Mouse (Mus musculus) neural tube, embryonic 14.5 days (tissue): ENCODE measurements around the gene Uba5. TPM values are rescaled to one million over a fixed set of nuclear protein-coding genes. Genes with fewer than 3 reads are reported as not detected.
A peak's percentile ranks its signal among the peaks of the same experiment; 100 is the strongest.

ENCODE experiments used
- ATAC-seq: fragments of 200-750 bp; cut with Nextera tagmentation; 2 replicates; pipeline ENCODE4 v1.8.0; 2017; ENCODE audit warnings: low read depth, mild to moderate bottlenecking, moderate TSS enrichment, moderate library complexity
- H3K27ac ChIP-seq: fragments of 300-500 bp; sonication (generic); 2 replicates; pipeline ENCODE4 v1.5.1; 2014; ENCODE audit warnings: low read depth, mild to moderate bottlenecking, control low read depth, low read length, moderate library complexity, mixed read lengths
- H3K27me3 ChIP-seq: fragments of 300-500 bp; sonication (generic); 2 replicates; pipeline ENCODE4 v1.6.1; 2014; ENCODE audit warnings: low read length; ENCODE audit not compliant: control insufficient read depth, insufficient read depth
- H3K36me3 ChIP-seq: fragments of 300-500 bp; sonication (generic); 2 replicates; pipeline ENCODE4 v1.6.1; 2014; ENCODE audit warnings: low read length, mixed read lengths; ENCODE audit not compliant: control insufficient read depth, insufficient read depth
- H3K4me1 ChIP-seq: fragments of 300-500 bp; sonication (generic); 2 replicates; pipeline ENCODE4 v1.6.1; 2014; ENCODE audit warnings: low read length; ENCODE audit not compliant: control insufficient read depth, insufficient read depth
- H3K4me2 ChIP-seq: fragments of 300-500 bp; sonication (generic); 2 replicates; pipeline ENCODE4 v1.6.1; 2014; ENCODE audit warnings: mild to moderate bottlenecking, low read depth, low read length, control low read depth
- H3K4me3 ChIP-seq: fragments of 300-500 bp; sonication (generic); 2 replicates; pipeline ENCODE4 v1.5.1; 2014; ENCODE audit warnings: low read depth, low read length, control low read depth, mixed read lengths
- H3K9ac ChIP-seq: fragments of 300-500 bp; sonication (generic); replicated peaks from 2 replicates; pipeline ENCODE4 v1.6.1; 2014; ENCODE audit warnings: low read depth, mild to moderate bottlenecking, control low read depth, low read length, mixed read lengths
- H3K9me3 ChIP-seq: fragments of 300-500 bp; sonication (generic); 2 replicates; pipeline ENCODE4 v1.6.1; 2016; ENCODE audit warnings: low read length; ENCODE audit not compliant: control insufficient read depth
- WGBS: fragments of 180-500 bp; shearing (Covaris S2); extraction: QIAGEN DNeasy Blood & Tissue Kit; methylation state at CpG from one replicate; pipeline ENCODE4 v1.1.7; 2014; 5-methylcytosine and 5-hydroxymethylcytosine counted together
- polyA plus RNA-seq: library from polyadenylated mRNA; unstranded; fragments of >200 nt; fragmentation: Nextera tagmentation; extraction: Ambion mirVana; gene quantifications from 2 replicates; pipeline ENCODE4 v1.2.1, GENCODE M21; 2014

The Uba5 gene
- polyA plus RNA-seq, 1 experiment from 2014 or later, result 72.6 TPM

DNA sequence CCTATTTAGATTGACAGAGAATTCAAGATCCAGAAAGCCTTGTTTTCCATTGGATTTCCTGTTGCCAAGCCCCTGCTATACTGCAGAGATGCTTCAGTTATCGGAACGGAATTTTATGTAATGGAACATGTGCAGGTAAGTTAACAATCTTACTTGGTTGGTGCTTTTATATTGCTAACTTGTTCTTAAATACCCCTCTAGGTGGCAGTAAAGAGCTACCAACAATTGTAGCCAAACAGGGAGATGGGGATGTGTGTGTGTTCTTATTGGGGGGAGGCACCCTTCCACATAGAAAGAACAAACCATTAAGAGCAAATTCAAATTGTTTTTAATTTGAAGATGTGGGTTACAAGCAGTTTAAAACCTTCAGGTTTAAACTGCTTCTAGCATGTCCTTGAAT is 12.9 kb upstream of the Uba5 start:
- H3K27me3 ChIP-seq, result no peaks in the 10 kb centered on the region
- H3K9ac ChIP-seq, result no peak overlapping the region
- WGBS, result 61% methylated on average over 2 of the region's 2 CpGs
- H3K4me2 ChIP-seq, result no peak overlapping the region
- H3K27ac ChIP-seq, result no peak overlapping the region
- no peaks in the 10 kb centered on the region for H3K4me1 ChIP-seq
- ATAC-seq, result no peak
- no peaks in the 10 kb centered on the region for H3K36me3 ChIP-seq
- H3K9me3 ChIP-seq, result no peaks in the 10 kb centered on the region
- H3K4me3 ChIP-seq, result no peak overlapping the region

DNA sequence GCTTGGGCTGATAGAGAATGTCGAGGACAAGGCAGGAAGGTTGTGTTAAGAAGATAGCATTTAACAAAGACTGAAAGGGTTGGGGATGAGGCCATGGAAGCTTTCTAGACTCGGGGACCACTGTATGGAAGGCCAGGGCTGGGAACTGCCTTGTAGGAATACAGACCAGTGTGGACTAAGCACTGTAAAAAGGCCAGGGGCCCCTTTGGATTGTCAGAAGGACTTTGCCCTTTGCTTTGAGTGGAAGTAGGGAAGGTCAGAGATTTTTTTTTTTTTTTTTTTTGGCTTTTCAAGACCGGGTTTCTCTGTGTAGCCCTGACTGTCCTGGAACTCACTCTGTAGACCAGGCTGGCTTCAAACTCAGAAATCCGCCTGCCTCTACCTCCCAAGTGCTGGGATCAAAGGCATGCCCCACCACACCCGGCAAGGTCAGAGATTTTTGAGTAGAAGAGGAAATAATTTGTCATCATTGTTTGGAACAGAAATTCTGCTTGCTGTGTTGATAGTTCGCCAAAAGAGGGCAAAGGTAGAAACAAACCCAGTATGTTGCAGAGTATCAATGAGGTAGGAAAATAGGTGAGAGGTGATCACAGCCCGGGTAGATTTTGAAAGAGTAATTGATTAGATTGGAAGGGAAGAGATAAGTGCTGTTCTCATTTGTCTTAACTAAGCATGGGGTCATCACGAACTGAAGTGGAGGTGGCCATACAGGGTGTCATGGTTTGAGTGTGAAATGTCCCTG is 8.1 kb upstream of the Uba5 start:
- 84% methylated on average over 8 of the region's 8 CpGs for WGBS
- no peak overlapping the region for H3K27ac ChIP-seq
- no peak for ATAC-seq
- no peaks in the 10 kb centered on the region for H3K36me3 ChIP-seq
- no peaks in the 10 kb centered on the region for H3K27me3 ChIP-seq
- no peaks in the 10 kb centered on the region for H3K4me1 ChIP-seq
- H3K4me3 ChIP-seq, result no peak overlapping the region
- H3K9me3 ChIP-seq, result no peaks in the 10 kb centered on the region
- H3K4me2 ChIP-seq, result no peak overlapping the region
- no peak overlapping the region for H3K9ac ChIP-seq

DNA sequence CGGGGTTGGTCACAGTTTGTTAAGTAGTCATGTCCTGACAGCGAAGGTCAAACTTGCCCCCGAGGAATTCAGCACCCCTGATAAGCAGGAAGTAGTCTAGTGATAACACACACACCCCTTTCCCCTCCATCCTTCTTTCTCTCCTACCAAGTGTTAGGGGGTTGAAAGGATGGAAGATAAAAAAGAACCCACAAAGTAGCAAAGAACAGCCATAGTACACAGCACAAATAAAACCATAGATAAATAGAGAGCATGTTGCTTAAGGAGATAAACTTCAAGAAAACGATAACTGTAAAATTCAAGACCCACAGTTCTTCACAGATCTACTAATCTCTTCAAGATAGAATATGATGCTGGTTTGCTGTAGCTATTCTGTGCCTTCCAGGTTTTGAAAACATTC is 7.3 kb upstream of the Uba5 start:
- Histone ChIP-seq H3K4me3 (no peak overlapping the region), H3K27me3 (no peaks in the 10 kb centered on the region), H3K4me1 (no peaks in the 10 kb centered on the region), H3K27ac (no peak overlapping the region), H3K9me3 (no peaks in the 10 kb centered on the region), H3K9ac (no peak overlapping the region), H3K4me2 (no peak overlapping the region), H3K36me3 (no peaks in the 10 kb centered on the region)
- 89% methylated on average over 4 of the region's 4 CpGs for WGBS
- ATAC-seq, result no peak

DNA sequence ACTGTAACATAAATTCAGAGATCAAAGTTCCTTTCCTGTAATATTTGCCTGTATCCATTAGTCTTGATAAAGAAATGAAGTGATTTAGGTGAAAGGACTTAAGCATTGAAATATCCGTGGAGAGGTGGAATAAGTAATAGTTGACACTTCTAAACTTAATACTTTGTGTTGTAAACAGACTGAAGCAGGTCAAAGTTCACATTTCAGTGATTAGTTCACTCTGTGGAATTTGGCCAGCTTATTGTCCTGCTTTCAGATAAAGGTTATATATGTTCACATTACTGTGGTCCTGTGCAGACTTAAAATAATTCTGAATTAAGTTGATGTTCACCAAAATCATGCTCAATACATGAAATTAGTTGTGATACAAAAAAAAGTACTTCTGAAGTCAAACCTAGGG is 1.6 kb upstream of the Uba5 start:
- Histone ChIP-seq H3K4me2 (no peak overlapping the region), H3K27ac (no peak overlapping the region), H3K4me1 (peaks cover 12% of the 10 kb centered on the region), H3K9ac (no peak overlapping the region), H3K4me3 (no peak overlapping the region), H3K27me3 (no peaks in the 10 kb centered on the region; the same call in 1 of the 2 replicates), H3K36me3 (peaks cover 10% of the 10 kb centered on the region), H3K9me3 (no peaks in the 10 kb centered on the region)
- no peak for ATAC-seq
- 29% methylated on average over 1 of the region's 1 CpGs for WGBS

DNA sequence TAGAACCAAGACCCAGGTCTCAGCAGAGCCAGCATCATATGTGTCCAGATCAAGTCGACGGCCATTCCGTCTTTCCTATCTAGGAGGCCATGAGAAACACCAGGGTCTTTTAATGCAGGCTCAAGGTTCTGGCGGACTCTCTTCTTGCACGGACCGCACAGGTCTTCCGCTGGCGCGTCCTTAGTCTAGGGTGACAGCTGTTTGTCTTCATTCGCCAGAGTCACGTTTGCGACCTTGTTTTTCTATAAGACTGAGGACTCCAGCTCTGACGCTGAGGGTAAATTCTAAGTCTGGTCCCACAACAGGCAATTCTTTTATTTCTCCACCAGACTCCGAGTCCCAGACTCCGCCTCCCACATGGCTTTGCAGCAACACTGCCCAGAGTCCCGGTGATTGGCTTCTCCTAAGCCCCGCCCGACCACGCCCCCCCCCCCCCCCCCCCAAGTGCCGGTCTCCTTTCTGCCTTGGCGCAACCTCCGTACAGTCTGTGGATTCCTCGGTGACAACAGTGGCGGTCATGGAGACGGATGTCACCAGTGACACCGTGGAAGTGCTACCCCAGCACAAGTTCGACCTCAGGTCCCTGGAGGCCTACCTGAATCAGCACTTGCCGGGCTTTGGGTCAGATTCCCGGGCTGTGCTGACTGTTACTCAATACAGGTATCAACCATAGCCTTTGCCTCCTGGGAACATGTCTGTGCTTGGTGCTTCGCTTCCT is 469 bp upstream of the Uba5 start, which contains the start of gene Acad11:
Gene Acad11 (plus strand): TSS at position 134 of the 718 bp plus-strand sequence.
- Histone ChIP-seq H3K9me3 (no peaks in the 10 kb centered on the region), H3K9ac (peak within 1 kb of the TSS; percentile 83), H3K36me3 (peaks cover 11% of the 10 kb centered on the region), H3K27ac (peak within 1 kb of the TSS; percentile 64), H3K4me3 (peak within 1 kb of the TSS; percentile 100), H3K4me1 (peaks cover 12% of the 10 kb centered on the region), H3K4me2 (peak within 1 kb of the TSS; percentile 92), H3K27me3 (no peaks in the 10 kb centered on the region; the same call in 1 of the 2 replicates)
- peak; percentile 98 for ATAC-seq
- under 1% methylated on average over 27 of the region's 30 CpGs for WGBS

DNA sequence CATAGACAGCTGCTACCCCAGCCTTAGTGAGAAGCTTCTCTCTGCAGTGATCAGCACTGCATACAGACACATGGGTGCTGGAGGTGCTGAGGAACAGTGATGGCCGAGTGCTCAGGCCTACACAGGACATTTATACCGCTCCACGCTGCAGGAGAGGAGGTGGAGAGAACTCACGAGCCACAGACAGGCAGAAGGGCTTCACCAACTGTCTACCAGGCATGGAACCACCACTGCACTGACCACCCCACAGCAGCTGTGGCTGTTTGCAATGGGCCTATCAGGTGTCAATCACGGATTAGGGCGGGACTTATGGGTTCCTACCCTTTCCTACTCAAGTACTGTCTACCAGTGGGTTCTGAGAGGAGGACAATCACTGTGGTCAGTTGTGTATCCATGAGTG is 11.9 kb downstream of the Uba5 start:
- peaks cover 82% of the 10 kb centered on the region for H3K36me3 ChIP-seq
- WGBS, result 93% methylated on average over 6 of the region's 6 CpGs
- H3K4me2 ChIP-seq, result no peak overlapping the region
- no peak overlapping the region for H3K9ac ChIP-seq
- H3K27ac ChIP-seq, result no peak overlapping the region
- H3K4me3 ChIP-seq, result no peak overlapping the region
- no peaks in the 10 kb centered on the region for H3K27me3 ChIP-seq
- H3K4me1 ChIP-seq, result no peaks in the 10 kb centered on the region
- no peak for ATAC-seq
- H3K9me3 ChIP-seq, result no peaks in the 10 kb centered on the region

DNA sequence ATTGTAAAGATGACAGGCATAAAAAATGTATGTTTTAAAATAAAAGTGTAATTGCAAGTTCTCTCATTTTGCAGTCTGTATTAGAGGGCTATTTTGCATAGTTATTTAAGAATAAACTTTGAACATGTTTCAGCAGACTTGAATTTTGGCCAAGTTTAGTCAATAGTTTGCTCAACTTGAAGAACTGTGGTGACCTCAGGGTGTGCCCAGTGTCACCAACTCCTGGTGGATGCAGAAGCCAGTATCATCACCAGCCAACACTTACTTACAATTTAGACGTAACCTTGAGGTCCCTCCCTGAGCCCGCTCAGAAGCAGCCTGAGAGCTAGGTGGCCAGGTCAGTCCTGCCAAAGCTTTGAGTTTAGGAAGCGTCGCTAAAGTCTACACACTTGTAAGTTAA is 19.3 kb downstream of the Uba5 start:
- no peak overlapping the region for H3K9ac ChIP-seq
- no peak for ATAC-seq
- H3K36me3 ChIP-seq, result peaks cover 35% of the 10 kb centered on the region
- 92% methylated on average over 4 of the region's 4 CpGs for WGBS
- no peak overlapping the region for H3K4me3 ChIP-seq
- no peaks in the 10 kb centered on the region for H3K27me3 ChIP-seq
- H3K9me3 ChIP-seq, result no peaks in the 10 kb centered on the region
- H3K27ac ChIP-seq, result no peak overlapping the region
- no peak overlapping the region for H3K4me2 ChIP-seq
- H3K4me1 ChIP-seq, result no peaks in the 10 kb centered on the region

DNA sequence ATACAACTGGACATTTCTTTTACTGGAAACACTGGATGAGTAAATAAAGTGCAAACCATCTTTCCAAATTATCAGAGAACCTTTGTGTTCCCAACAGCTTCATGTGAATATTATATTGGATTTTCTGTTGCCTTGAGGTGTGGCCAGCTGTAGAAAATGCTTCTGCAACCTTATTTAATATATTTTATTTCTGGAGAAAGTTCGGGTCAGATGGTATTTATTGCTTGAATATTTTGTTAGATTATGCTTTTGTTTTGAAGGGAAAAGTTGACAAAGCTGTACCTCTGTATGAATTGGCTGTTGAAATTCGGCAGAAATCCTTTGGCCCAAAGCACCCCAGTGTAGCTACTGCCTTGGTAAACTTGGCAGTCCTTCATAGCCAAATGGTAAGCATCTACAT is 22.6 kb downstream of the Uba5 start, which contains the start of gene Gm28305:
Gene Gm28305 (plus strand): TSS at position 301 of the 400 bp plus-strand sequence.
- no peak within 1 kb of the TSS for H3K4me2 ChIP-seq
- H3K4me1 ChIP-seq, result no peaks in the 10 kb centered on the region
- H3K4me3 ChIP-seq, result no peak within 1 kb of the TSS
- 85% methylated on average over 2 of the region's 2 CpGs for WGBS
- H3K9ac ChIP-seq, result no peak within 1 kb of the TSS
- H3K27ac ChIP-seq, result no peak within 1 kb of the TSS
- peaks cover 12% of the 10 kb centered on the region; the same call in 1 of the 2 replicates for H3K36me3 ChIP-seq
- no peaks in the 10 kb centered on the region for H3K27me3 ChIP-seq
- no peaks in the 10 kb centered on the region for H3K9me3 ChIP-seq
- no peak for ATAC-seq

DNA sequence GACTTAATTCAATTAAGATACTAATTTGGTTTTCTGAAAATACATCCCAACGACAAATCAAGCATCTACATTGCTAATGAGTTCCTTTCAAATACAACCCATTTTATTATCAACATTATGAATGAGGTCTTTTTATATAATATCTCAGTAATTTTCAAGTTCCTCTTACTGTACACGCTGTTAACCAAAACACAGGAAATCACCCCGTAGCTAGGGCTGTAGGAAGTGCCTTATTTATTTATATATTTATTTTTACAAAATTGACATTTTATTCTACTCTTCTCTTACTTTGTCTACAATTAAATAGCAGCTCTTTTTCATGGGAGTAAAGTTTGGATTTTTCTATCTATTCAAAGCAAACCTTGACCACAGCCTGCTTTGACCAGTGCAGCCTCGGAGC is 23.2 kb downstream of the Uba5 start:
- Histone ChIP-seq H3K27me3 (no peaks in the 10 kb centered on the region), H3K36me3 (peaks cover 9% of the 10 kb centered on the region; the same call in 1 of the 2 replicates), H3K9me3 (no peaks in the 10 kb centered on the region), H3K4me2 (no peak overlapping the region), H3K27ac (no peak overlapping the region), H3K9ac (no peak overlapping the region), H3K4me3 (no peak overlapping the region), H3K4me1 (no peaks in the 10 kb centered on the region)
- no peak for ATAC-seq
- 86% methylated on average over 4 of the region's 4 CpGs for WGBS
